Mouse (Mus musculus): ENCODE data around the gene Patj. TPM values are rescaled to one million over a fixed set of nuclear protein-coding genes. Genes with fewer than 3 reads are reported as not detected.

Gene Patj
- polyA plus RNA-seq, 1 experiment from 2014 or later, result 17.6 TPM

Small RNAs within 50 kb of the gene (microRNA-seq; reads per million reads assigned to microRNA genes)
- gene Gm22625 (ENCODE audit: borderline number of aligned reads) (not detected), gene Gm26154 (ENCODE audit: borderline number of aligned reads) (not detected)

Other genes starting within 250 kb of the Patj start
- 94.0 and 97.7 TPM in 2 replicates for gene Tm2d1, start 12.5 kb upstream of the Patj start, polyA plus RNA-seq (2015; fragmentation: Nextera tagmentation; extraction: Ambion mirVana)

Data from thymus, postnatal 0 days (tissue).